Mouse (Mus musculus) thymus, adult 18-20 months (tissue): ENCODE measurements around the gene Wrnip1.
"Not testable (repeated sequence)": the region's sequence is repeated elsewhere in the genome, so short reads cannot be mapped to it uniquely, and the experiment has no call there.

Experiments used
- DNase-seq, 2 experiments: peaks; one replicate each; pipeline ENCODE4 v3.0.0; 2022; ENCODE audit warnings: mixed read lengths in 2 of 2

Wrnip1 gene

DNA sequence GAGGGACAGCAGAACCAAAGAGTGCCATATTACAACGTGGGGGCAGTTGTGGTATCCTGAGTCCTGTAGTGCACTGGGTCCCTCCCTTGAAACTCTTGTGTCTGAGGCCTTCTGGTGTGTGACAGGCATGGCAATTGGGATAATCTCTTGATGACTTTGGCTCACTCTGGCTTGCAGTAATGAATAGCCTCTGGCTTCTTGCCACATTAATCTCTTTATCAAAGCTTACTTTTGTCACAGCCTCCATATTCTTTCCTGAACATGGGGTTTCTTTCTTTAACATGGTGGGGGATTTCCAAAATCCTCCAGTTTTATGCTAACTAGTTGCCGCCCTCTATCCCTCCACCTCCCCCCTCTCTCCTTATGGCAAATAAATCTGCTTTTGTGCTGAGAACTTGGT is 51.2 kb downstream of the Wrnip1 start:
- DNase-seq: no peak

DNA sequence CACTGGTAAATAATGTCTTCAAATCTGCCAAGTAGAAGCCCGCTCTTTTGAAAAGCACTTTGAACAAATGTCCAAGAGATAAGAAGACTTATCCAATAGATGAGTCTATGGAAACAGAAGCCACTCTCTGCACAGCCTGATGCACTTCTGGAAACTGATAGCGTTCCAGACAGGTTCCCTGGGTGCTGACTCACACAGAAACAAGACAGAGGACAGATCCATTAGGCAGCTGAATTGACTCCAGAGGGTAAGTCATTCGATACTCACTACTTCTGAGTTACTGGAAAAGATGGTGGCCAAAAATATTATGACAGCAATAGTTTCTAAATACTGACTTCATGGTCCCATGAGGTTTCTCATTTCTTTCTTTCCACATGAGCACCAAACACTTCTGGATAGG is 59.0 kb downstream of the Wrnip1 start:
- DNase-seq: no peak

DNA sequence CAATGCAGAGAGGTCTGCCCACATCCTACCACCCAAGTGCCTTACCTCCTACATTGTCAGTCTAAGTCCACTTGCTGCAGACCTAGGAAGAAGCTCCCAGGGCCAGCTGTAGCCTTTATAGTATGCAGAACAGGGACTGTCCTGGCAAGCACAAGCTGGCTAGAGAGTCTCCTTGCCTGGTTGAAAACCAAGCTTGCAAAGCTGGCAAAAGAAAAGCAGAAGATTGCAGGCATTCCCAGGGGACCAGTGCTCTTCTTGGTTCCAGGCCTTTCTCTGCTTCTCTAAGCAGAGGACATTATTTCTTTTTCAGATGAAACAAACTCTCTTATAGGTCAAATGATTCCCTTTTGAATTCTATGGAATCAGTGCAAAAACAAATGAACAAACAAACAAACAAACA is 61.6 kb downstream of the Wrnip1 start:
- no peak for DNase-seq

DNA sequence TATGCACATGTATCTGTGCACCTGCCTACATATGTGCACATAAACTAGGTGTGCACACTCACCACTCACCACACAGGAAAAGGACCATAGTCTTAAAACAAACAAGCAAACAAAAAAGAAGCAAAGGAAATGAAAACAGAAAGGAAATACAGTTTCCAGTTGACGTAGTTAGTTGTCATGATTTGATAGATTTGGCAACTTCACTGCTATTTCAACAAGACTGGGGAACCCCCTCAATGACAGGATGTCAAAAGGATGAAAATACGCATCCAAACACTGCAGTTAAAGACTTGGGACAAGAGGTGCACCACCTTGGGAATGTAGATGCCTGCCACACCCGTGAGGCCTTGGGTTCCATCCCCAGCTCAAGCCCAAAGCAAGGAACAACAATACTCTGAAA is 62.7 kb downstream of the Wrnip1 start:
- not testable (repeated sequence) for DNase-seq

DNA sequence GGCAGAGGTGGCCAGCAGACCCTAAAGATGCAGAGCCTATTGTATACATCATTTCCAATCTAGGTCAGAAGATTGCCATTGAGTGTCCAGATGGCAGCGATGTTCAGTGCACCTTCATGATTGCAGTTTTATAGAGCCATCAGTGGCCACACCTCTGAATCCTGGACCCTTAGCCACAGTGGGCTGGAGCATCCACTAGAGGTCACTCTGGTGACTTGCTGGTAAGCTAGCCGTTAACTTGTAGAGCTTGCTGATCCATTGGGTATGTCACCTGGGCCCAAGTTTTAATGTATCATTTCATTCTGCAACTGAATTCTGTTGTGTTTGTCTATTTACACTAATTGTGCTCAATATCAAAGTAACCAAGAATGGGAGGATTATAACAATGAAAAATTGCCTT is 63.8 kb downstream of the Wrnip1 start:
- no peak for DNase-seq

DNA sequence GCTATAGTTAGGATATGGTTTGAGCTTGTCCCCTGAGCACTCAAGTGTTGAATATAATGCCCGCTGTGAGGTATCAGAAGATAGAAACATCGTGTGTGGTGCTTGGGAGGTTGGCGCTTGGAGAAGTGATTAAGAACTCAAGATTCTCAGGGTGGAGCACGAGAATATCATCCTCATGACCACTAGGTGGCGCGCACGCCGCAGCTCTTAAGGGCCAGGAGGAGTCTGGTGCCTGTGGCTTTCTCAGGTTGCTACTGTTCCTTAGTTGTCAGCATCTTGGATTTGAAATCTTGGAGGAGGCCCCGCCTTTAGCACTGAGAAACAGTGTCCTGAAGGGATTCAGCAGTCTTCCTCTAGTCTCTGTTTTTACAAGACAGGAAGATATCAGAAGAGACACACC is 64.6 kb downstream of the Wrnip1 start:
- DNase-seq: peak; percentile 14 to 32

DNA sequence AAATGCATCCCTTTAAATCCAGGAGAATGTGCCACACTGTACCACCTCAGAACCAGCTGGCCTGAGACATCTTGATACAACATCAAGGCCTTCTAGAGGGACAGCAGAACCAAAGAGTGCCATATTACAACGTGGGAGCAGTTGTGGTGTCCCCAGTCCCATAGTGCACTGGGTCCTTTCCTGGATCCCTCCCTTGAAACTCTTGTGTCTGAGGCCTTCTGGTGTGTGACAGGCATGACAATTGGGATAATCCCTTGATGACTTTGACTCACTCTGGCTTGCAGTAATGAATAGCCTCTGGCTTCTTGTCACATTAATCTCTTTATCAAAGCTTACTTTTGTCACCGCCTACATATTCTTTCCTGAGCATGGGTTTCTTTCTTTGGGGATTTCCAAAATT is 65.2 kb downstream of the Wrnip1 start:
- DNase-seq: no peak

DNA sequence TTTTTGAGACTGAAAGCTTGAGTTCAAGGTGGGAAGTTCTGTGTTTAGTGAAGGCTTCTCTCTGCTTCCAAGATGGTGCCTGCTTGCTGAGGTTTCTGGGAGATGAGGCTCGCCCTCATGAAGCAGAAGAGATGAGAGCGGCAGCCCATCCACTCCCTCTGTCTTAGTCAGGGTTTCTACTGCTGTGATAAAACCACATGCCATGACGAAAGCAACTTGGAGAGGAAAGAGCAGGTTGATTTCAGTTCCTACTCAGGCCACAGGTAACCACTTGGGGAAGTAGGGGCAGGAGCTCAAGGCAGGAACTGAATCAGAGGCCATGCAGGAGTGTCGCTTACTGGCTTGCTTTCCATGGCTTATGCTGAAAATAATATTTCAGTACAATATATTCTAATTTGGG is 66.4 kb downstream of the Wrnip1 start:
- DNase-seq: not testable (repeated sequence)

DNA sequence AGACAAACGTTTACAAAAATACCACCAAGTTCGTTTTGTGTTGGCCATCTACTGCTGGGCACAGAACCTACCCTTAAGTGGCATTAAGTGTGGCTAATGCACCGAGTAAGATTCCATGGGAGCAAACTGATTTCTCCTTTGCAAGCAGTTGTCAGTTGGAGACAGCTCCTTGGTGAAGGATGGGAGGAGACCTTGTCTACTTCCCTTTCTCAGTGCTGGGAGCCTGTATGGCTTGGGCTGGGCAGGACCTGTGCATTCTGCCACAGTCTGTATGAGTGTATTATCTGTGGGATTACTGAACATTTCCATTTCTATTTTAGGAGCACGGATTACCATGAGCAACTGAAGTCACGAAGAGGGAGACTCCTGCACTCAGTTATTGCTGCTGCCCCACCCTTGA is 67.0 kb downstream of the Wrnip1 start:
- no peak for DNase-seq
